Mouse (Mus musculus) intestine, postnatal 0 days (tissue): Measurements from ENCODE around the gene Zbtb38. TPM values are rescaled to one million over a fixed set of nuclear protein-coding genes. Genes with fewer than 3 reads are reported as not detected.
A peak's percentile ranks its signal among the peaks of the same experiment; 100 is the strongest.

Source experiments
- ATAC-seq: fragments of 200-750 bp; cut with Nextera tagmentation; 2 replicates; pipeline ENCODE4 v1.8.0; 2017; ENCODE audit warnings: mild to moderate bottlenecking, moderate TSS enrichment, moderate library complexity
- H3K27ac ChIP-seq: fragments of 300-500 bp; sonication (generic); 2 replicates; pipeline ENCODE4 v1.5.1; 2014; ENCODE audit warnings: mild to moderate bottlenecking, low read depth, low read length, moderate library complexity
- H3K27me3 ChIP-seq: fragments of 300-500 bp; sonication (generic); replicated peaks from 2 replicates; pipeline ENCODE4 v1.6.1; 2014; ENCODE audit warnings: low read length, mixed read lengths; ENCODE audit not compliant: control insufficient read depth, insufficient read depth
- H3K36me3 ChIP-seq: fragments of 300-500 bp; sonication (generic); 2 replicates; pipeline ENCODE4 v1.6.1; 2014; ENCODE audit warnings: mild to moderate bottlenecking, moderate library complexity; ENCODE audit not compliant: control insufficient read depth, insufficient read depth
- H3K4me1 ChIP-seq: fragments of 300-500 bp; sonication (generic); replicated peaks from 2 replicates; pipeline ENCODE4 v1.6.1; 2014; ENCODE audit warnings: antibody characterized with exemption, low read length, mixed read lengths; ENCODE audit not compliant: control insufficient read depth, insufficient read depth
- H3K4me2 ChIP-seq: fragments of 300-500 bp; sonication (generic); replicated peaks from 2 replicates; pipeline ENCODE4 v1.6.1; 2014; ENCODE audit warnings: low read depth, mild to moderate bottlenecking, moderate library complexity
- H3K4me3 ChIP-seq: fragments of 300-500 bp; sonication (generic); 2 replicates; pipeline ENCODE4 v1.5.1; 2014; ENCODE audit warnings: low read depth, low read length
- H3K9ac ChIP-seq: fragments of 300-500 bp; sonication (generic); 2 replicates; pipeline ENCODE4 v1.6.1; 2014; ENCODE audit warnings: mild to moderate bottlenecking, low read depth, low read length
- H3K9me3 ChIP-seq: fragments of 300-500 bp; sonication (generic); 2 replicates; pipeline ENCODE4 v1.6.1; 2016; ENCODE audit warnings: mixed run types; ENCODE audit not compliant: control insufficient read depth
- CTCF ChIP-seq: sonication (generic); IDR thresholded peaks from 2 replicates; pipeline ENCODE4 v1.5.1; 2016; ENCODE audit warnings: low read depth, mild to moderate bottlenecking, control low read depth, antibody characterized with exemption, moderate library complexity
- WGBS: fragments of 180-500 bp; shearing (Covaris S2); extraction: QIAGEN DNeasy Blood & Tissue Kit; methylation state at CpG from one replicate; pipeline ENCODE4 v1.1.7; 2014; 5-methylcytosine and 5-hydroxymethylcytosine counted together
- polyA plus RNA-seq: library from polyadenylated mRNA; unstranded; fragments of >200 nt; fragmentation: Nextera tagmentation; extraction: Ambion mirVana; gene quantifications from 2 replicates; pipeline ENCODE4 v1.2.1, GENCODE M21; 2015

Gene Zbtb38
- polyA plus RNA-seq, 1 experiment from 2014 or later = 18.5 TPM

GRCm38 (mm10) chr9:96765410-96765809 is 12.8 kb upstream of the Zbtb38 start:
- no peak overlapping the region for H3K4me2 ChIP-seq
- no peaks in the 10 kb centered on the region for H3K27me3 ChIP-seq
- no peaks in the 10 kb centered on the region for H3K4me1 ChIP-seq
- ATAC-seq = 0 out of 2 replicates have a peak, but pooled peaks have one; percentile 16
- H3K9ac ChIP-seq = no peak overlapping the region
- H3K9me3 ChIP-seq = no peaks in the 10 kb centered on the region
- H3K36me3 ChIP-seq = no peaks in the 10 kb centered on the region
- no peak for TF ChIP-seq CTCF
- H3K27ac ChIP-seq = no peak overlapping the region
- no peak overlapping the region for H3K4me3 ChIP-seq
- 38% methylated on average over 5 of the region's 5 CpGs for WGBS

GRCm38 (mm10) chr9:96763847-96764631 is 11.4 kb upstream of the Zbtb38 start:
- H3K9ac ChIP-seq = no peak overlapping the region
- H3K4me2 ChIP-seq = no peak overlapping the region
- H3K4me3 ChIP-seq = no peak overlapping the region
- H3K36me3 ChIP-seq = no peaks in the 10 kb centered on the region
- no peak overlapping the region for H3K27ac ChIP-seq
- H3K27me3 ChIP-seq = no peaks in the 10 kb centered on the region
- H3K4me1 ChIP-seq = 0 out of 2 replicates have a peak, but pooled peaks cover 2% of the 10 kb centered on the region
- TF ChIP-seq CTCF = no peak
- ATAC-seq = no peak
- WGBS = 85% methylated on average over 9 of the region's 9 CpGs
- no peaks in the 10 kb centered on the region for H3K9me3 ChIP-seq

GRCm38 (mm10) chr9:96763025-96763424 is 10.4 kb upstream of the Zbtb38 start:
- Histone ChIP-seq H3K4me2 (no peak overlapping the region), H3K4me1 (0 out of 2 replicates have a peak, but pooled peaks cover 4% of the 10 kb centered on the region), H3K27ac (no peak overlapping the region), H3K36me3 (no peaks in the 10 kb centered on the region), H3K9me3 (no peaks in the 10 kb centered on the region), H3K27me3 (no peaks in the 10 kb centered on the region), H3K9ac (no peak overlapping the region), H3K4me3 (no peak overlapping the region)
- 83% methylated on average over 3 of the region's 3 CpGs for WGBS
- TF ChIP-seq CTCF = no peak
- ATAC-seq = no peak

- H3K9ac ChIP-seq = no peak overlapping the region
- no peaks in the 10 kb centered on the region for H3K36me3 ChIP-seq
- TF ChIP-seq CTCF = peak; percentile 94
- peak overlapping the region; percentile 14; the same call in 1 of the 2 replicates for H3K4me3 ChIP-seq
- 0 out of 2 replicates have a peak, but pooled peaks cover 4% of the 10 kb centered on the region for H3K4me1 ChIP-seq
- H3K27me3 ChIP-seq = no peaks in the 10 kb centered on the region
- peak overlapping the region; percentile 62 for H3K27ac ChIP-seq
- peak; percentile 81 for ATAC-seq
- no peaks in the 10 kb centered on the region for H3K9me3 ChIP-seq
- WGBS = 12% methylated on average over 22 of the region's 22 CpGs
- H3K4me2 ChIP-seq = peak overlapping the region; percentile 59
Observed at GRCm38 (mm10) chr9:96758749-96759597, 6.3 kb upstream of the Zbtb38 start.

- H3K27ac ChIP-seq = no peak overlapping the region
- H3K4me2 ChIP-seq = no peak overlapping the region
- no peaks in the 10 kb centered on the region for H3K27me3 ChIP-seq
- TF ChIP-seq CTCF = no peak
- H3K9me3 ChIP-seq = no peaks in the 10 kb centered on the region
- H3K36me3 ChIP-seq = peaks cover 4% of the 10 kb centered on the region; the same call in 1 of the 2 replicates
- 0 out of 2 replicates have a peak, but pooled peaks cover 16% of the 10 kb centered on the region for H3K4me1 ChIP-seq
- no peak for ATAC-seq
- H3K9ac ChIP-seq = no peak overlapping the region
- no peak overlapping the region for H3K4me3 ChIP-seq
- 81% methylated on average over 9 of the region's 9 CpGs for WGBS
Observed at GRCm38 (mm10) chr9:96756638-96757435, 4.2 kb upstream of the Zbtb38 start.
